Mouse (Mus musculus): ENCODE measurements at regions not wholly inside any gene's neighbourhood (a gene's known extent, or its start where the extent isn't known, plus 50 kb on each side); places are given as distances from the start of the nearest gene placed in this dataset.

GRCm38 (mm10) chr11:17859364-17860131 lies 94.1 kb downstream of the Etaa1 start:
- H3K27ac ChIP-seq (ENCODE audit: low read depth, low read length), result no peak overlapping the region
- no peaks in the 10 kb centered on the region for H3K36me3 ChIP-seq (ENCODE audit: control insufficient read depth, insufficient read depth, low read length)
- no peaks in the 10 kb centered on the region for H3K4me1 ChIP-seq (ENCODE audit: control insufficient read depth, insufficient read depth, low read length)
- no peak overlapping the region for H3K4me3 ChIP-seq (ENCODE audit: low read depth, low read length)
- H3K9ac ChIP-seq (ENCODE audit: low read depth, low read length), result no peak overlapping the region
- 0 out of 2 replicates have a peak, but pooled peaks have one; percentile 42 for ATAC-seq (replicated peaks; ENCODE audit: insufficient number of reproducible peaks, low FRiP score, low TSS enrichment)
- no peak overlapping the region; the same call in 1 of the 2 replicates for H3K4me2 ChIP-seq
- no peaks in the 10 kb centered on the region for H3K9me3 ChIP-seq (replicated peaks; ENCODE audit: control insufficient read depth, low read length)
- WGBS (ENCODE audit: insufficient replicate concordance), result 21% methylated on average over 9 of the region's 9 CpGs
- H3K27me3 ChIP-seq (ENCODE audit: control insufficient read depth, insufficient read depth, low read length), result no peaks in the 10 kb centered on the region

- no peak overlapping the region for H3K9ac ChIP-seq (ENCODE audit: low read depth, low read length)
- no peak overlapping the region for H3K4me2 ChIP-seq
- 19% methylated on average over 4 of the region's 4 CpGs for WGBS (ENCODE audit: insufficient replicate concordance)
- peaks cover 3% of the 10 kb centered on the region; the same call in 1 of the 2 replicates for H3K4me1 ChIP-seq (ENCODE audit: control insufficient read depth, insufficient read depth, low read length)
- no peak overlapping the region for H3K4me3 ChIP-seq (ENCODE audit: low read depth, low read length)
- H3K9me3 ChIP-seq (replicated peaks; ENCODE audit: control insufficient read depth, low read length), result no peaks in the 10 kb centered on the region
- H3K36me3 ChIP-seq (ENCODE audit: control insufficient read depth, insufficient read depth, low read length), result no peaks in the 10 kb centered on the region
- no peak overlapping the region for H3K27ac ChIP-seq (ENCODE audit: low read depth, low read length)
- no peaks in the 10 kb centered on the region for H3K27me3 ChIP-seq (ENCODE audit: control insufficient read depth, insufficient read depth, low read length)
- no peak; the same call in 1 of the 2 replicates for ATAC-seq (replicated peaks; ENCODE audit: insufficient number of reproducible peaks, low FRiP score, low TSS enrichment)
Measured at GRCm38 (mm10) chr11:17864833-17865397, 88.8 kb downstream of the Etaa1 start.

GRCm38 (mm10) chr11:17870690-17871089 lies 83.0 kb downstream of the Etaa1 start:
- no peaks in the 10 kb centered on the region for H3K27me3 ChIP-seq (ENCODE audit: control insufficient read depth, insufficient read depth, low read length)
- no peaks in the 10 kb centered on the region for H3K4me1 ChIP-seq (ENCODE audit: control insufficient read depth, insufficient read depth, low read length)
- no peaks in the 10 kb centered on the region for H3K9me3 ChIP-seq (replicated peaks; ENCODE audit: control insufficient read depth, low read length)
- ATAC-seq (replicated peaks; ENCODE audit: insufficient number of reproducible peaks, low FRiP score, low TSS enrichment), result no peak
- no peak overlapping the region for H3K4me2 ChIP-seq
- 80% methylated on average over 2 of the region's 2 CpGs for WGBS (ENCODE audit: insufficient replicate concordance)
- H3K9ac ChIP-seq (ENCODE audit: low read depth, low read length), result no peak overlapping the region
- no peaks in the 10 kb centered on the region for H3K36me3 ChIP-seq (ENCODE audit: control insufficient read depth, insufficient read depth, low read length)
- H3K4me3 ChIP-seq (ENCODE audit: low read depth, low read length), result no peak overlapping the region
- H3K27ac ChIP-seq (ENCODE audit: low read depth, low read length), result no peak overlapping the region

GRCm38 (mm10) chr11:17871920-17872319 lies 81.8 kb downstream of the Etaa1 start:
- Histone ChIP-seq H3K9ac (ENCODE audit: low read depth, low read length) (no peak overlapping the region), H3K27ac (ENCODE audit: low read depth, low read length) (no peak overlapping the region), H3K4me1 (ENCODE audit: control insufficient read depth, insufficient read depth, low read length) (no peaks in the 10 kb centered on the region), H3K4me2 (no peak overlapping the region), H3K27me3 (ENCODE audit: control insufficient read depth, insufficient read depth, low read length) (no peaks in the 10 kb centered on the region), H3K4me3 (ENCODE audit: low read depth, low read length) (no peak overlapping the region), H3K9me3 (replicated peaks; ENCODE audit: control insufficient read depth, low read length) (no peaks in the 10 kb centered on the region), H3K36me3 (ENCODE audit: control insufficient read depth, insufficient read depth, low read length) (no peaks in the 10 kb centered on the region)
- 76% methylated on average over 7 of the region's 7 CpGs for WGBS (ENCODE audit: insufficient replicate concordance)
- ATAC-seq (replicated peaks; ENCODE audit: insufficient number of reproducible peaks, low FRiP score, low TSS enrichment), result no peak

GRCm38 (mm10) chr11:17883276-17883675 lies 70.4 kb downstream of the Etaa1 start:
- H3K36me3 ChIP-seq (ENCODE audit: control insufficient read depth, insufficient read depth, low read length), result no peaks in the 10 kb centered on the region
- ATAC-seq (replicated peaks; ENCODE audit: insufficient number of reproducible peaks, low FRiP score, low TSS enrichment), result no peak
- H3K4me3 ChIP-seq (ENCODE audit: low read depth, low read length), result no peak overlapping the region
- no peaks in the 10 kb centered on the region for H3K9me3 ChIP-seq (replicated peaks; ENCODE audit: control insufficient read depth, low read length)
- no peaks in the 10 kb centered on the region for H3K27me3 ChIP-seq (ENCODE audit: control insufficient read depth, insufficient read depth, low read length)
- no peak overlapping the region for H3K9ac ChIP-seq (ENCODE audit: low read depth, low read length)
- H3K4me1 ChIP-seq (ENCODE audit: control insufficient read depth, insufficient read depth, low read length), result no peaks in the 10 kb centered on the region
- WGBS (ENCODE audit: insufficient replicate concordance), result 75% methylated on average over 1 of the region's 1 CpGs
- H3K27ac ChIP-seq (ENCODE audit: low read depth, low read length), result no peak overlapping the region
- H3K4me2 ChIP-seq, result no peak overlapping the region

All from heart, embryonic 11.5 days (tissue).